Mouse (Mus musculus) heart, embryonic 10.5 days (tissue): ENCODE results near the gene Eef1g. TPM values are rescaled to one million over a fixed set of nuclear protein-coding genes. Genes with fewer than 3 reads are reported as not detected.
"Not testable (repeated sequence)": the region's sequence is repeated elsewhere in the genome, so short reads cannot be mapped to it uniquely, and the experiment has no call there.

Experiments used
- DNase-seq: peaks from one replicate; pipeline ENCODE4 v3.0.0-alpha.2; 2017; ENCODE audit warnings: low spot score
- H3K27ac ChIP-seq: fragments of 300-500 bp; sonication (generic); 2 replicates; pipeline ENCODE4 v1.5.1; 2016; ENCODE audit warnings: mild to moderate bottlenecking
- H3K27me3 ChIP-seq: fragments of 300-500 bp; sonication (generic); 2 replicates; pipeline ENCODE4 v1.6.1; 2016; ENCODE audit warnings: mild to moderate bottlenecking; ENCODE audit not compliant: poor library complexity, insufficient read depth, severe bottlenecking
- H3K36me3 ChIP-seq: fragments of 300-500 bp; sonication (generic); 2 replicates; pipeline ENCODE4 v1.6.1; 2016; ENCODE audit warnings: mild to moderate bottlenecking, moderate library complexity
- H3K4me1 ChIP-seq: fragments of 300-500 bp; sonication (generic); 2 replicates; pipeline ENCODE4 v1.6.1; 2016; ENCODE audit warnings: mild to moderate bottlenecking
- H3K4me3 ChIP-seq: fragments of 300-500 bp; sonication (generic); 2 replicates; pipeline ENCODE4 v1.5.1; 2016; ENCODE audit warnings: mild to moderate bottlenecking, moderate library complexity
- H3K9me3 ChIP-seq: fragments of 300-500 bp; sonication (generic); 2 replicates; pipeline ENCODE4 v1.6.1; 2016; ENCODE audit warnings: mild to moderate bottlenecking, moderate library complexity
- whole genome bisulfite sequencing: fragments of 180-500 bp; shearing (Covaris S2); methylation state at CpG from one replicate; pipeline ENCODE4 v1.1.7; 2016; 5-methylcytosine and 5-hydroxymethylcytosine counted together
- polyA plus RNA-seq: library from polyadenylated mRNA; unstranded; fragments of >200 nt; fragmentation: Nextera tagmentation; extraction: Ambion mirVana; gene quantifications from 2 replicates; pipeline ENCODE4 v1.2.1, GENCODE M21; 2016

The Eef1g gene
- polyA plus RNA-seq, 1 experiment from 2014 or later = 459 TPM

DNA sequence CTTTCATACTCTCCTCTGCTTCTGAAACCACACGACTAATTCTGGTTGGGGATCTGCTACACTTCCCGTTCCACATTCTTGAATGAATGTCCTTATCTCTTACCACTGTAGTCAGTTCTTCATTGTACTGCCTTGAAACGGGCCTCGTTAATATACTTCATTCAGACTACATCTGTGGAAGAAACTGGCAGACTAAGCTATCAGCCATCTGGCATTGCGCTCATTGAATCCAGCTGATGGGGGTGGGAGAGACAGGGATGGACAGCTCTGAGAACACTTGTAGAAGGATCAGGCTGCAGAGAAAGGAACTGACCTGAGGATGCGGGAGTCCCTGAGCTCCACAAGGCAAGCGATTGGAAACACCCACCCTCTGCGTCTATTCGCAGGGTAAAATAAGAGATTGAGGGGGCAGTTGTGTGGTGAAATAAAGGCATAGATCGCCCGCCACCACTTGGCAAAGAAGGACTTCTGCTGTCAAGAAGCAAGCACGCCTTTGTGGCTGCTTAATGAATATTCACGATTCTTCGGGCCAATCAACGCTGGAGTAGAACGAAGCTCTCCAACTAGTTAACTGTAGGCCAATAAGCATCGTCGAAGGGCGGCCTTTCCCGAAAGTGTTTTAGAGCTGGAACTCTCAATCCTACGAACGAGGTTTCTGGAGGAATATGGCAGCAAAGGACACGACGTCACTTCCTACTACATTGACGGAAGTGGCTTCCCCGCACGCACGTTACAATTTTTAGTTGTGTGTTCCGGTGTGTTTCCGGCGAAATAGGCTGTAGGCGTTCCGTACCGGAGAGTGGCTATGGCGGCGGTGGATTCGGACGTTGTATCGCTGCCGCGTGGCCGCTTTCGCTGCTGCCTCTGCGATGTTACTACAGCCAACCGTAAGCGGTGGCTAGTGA lies 13.5 kb upstream of the Eef1g start, which contains the start of gene Tut1:
Gene Tut1, plus strand, starts transcription at position 713 of the 905 bp plus-strand sequence.
- peak within 1 kb of the TSS; percentile 87 for H3K4me3 ChIP-seq
- H3K27me3 ChIP-seq = no peaks in the 10 kb centered on the region
- H3K36me3 ChIP-seq = peaks cover 71% of the 10 kb centered on the region
- WGBS = 3% methylated on average over 46 of the region's 46 CpGs
- peak; percentile 97 for DNase-seq
- peaks cover 6% of the 10 kb centered on the region; the same call in 1 of the 2 replicates for H3K4me1 ChIP-seq
- peak within 1 kb of the TSS; percentile 90 for H3K27ac ChIP-seq
- H3K9me3 ChIP-seq = no peaks in the 10 kb centered on the region

DNA sequence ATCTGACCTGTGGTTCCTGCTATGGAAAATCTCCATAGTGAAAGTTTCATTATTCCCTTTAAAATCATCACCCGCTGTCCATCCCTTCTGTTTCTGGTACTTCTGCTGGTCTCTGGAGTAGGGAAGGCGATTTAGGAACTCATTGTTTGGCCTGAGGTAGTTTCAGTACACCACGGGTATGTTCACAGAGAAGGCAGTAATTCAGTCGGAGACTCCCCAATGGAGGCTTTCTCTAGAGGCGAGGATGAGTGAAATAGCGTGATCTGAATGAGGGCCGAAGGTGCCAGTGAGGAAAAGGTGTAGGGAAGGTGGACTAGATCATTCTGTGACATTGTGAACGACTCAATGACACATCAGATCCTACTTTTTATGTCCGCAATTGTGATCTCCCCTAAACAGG lies 12.7 kb upstream of the Eef1g start:
- 10% methylated on average over 9 of the region's 9 CpGs for WGBS
- peak overlapping the region; percentile 90 for H3K27ac ChIP-seq
- peaks cover 69% of the 10 kb centered on the region for H3K36me3 ChIP-seq
- DNase-seq = no peak
- peaks cover 6% of the 10 kb centered on the region; the same call in 1 of the 2 replicates for H3K4me1 ChIP-seq
- H3K4me3 ChIP-seq = peak overlapping the region; percentile 87
- H3K9me3 ChIP-seq = no peaks in the 10 kb centered on the region
- no peaks in the 10 kb centered on the region for H3K27me3 ChIP-seq

- Histone ChIP-seq H3K4me3 (no peak overlapping the region), H3K4me1 (peaks cover 13% of the 10 kb centered on the region), H3K36me3 (peaks cover 83% of the 10 kb centered on the region), H3K9me3 (no peaks in the 10 kb centered on the region), H3K27ac (no peak overlapping the region), H3K27me3 (no peaks in the 10 kb centered on the region)
- WGBS = 85% methylated on average over 2 of the region's 2 CpGs
- DNase-seq = no peak
These were observed 4.6 kb upstream of the Eef1g start for GRCm38 (mm10) chr19:8962256-8962655.

DNA sequence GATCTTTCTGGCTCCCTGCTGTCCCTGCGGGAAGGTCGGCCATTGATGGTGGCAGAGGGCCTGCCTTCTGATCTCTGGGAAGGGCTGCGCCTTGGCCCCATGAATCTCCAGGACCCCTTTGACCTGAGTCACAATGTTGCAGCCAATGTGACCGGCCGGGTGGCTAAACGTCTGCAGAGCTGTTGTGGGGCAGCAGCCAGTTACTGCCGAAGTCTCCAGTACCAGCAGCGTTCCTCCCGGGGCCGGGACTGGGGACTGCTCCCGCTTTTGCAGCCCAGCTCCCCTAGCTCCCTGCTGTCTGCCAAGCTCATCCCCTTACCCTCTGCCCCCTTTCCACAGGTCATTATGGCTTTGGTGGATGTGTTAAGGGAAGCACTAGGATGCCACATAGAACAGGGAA lies 1.8 kb upstream of the Eef1g start:
- H3K27ac ChIP-seq = no peak overlapping the region
- no peaks in the 10 kb centered on the region for H3K9me3 ChIP-seq
- no peak overlapping the region; the same call in 1 of the 2 replicates for H3K4me3 ChIP-seq
- peaks cover 19% of the 10 kb centered on the region for H3K4me1 ChIP-seq
- H3K36me3 ChIP-seq = peaks cover 76% of the 10 kb centered on the region
- no peak for DNase-seq
- H3K27me3 ChIP-seq = no peaks in the 10 kb centered on the region
- WGBS = 84% methylated on average over 11 of the region's 11 CpGs

DNA sequence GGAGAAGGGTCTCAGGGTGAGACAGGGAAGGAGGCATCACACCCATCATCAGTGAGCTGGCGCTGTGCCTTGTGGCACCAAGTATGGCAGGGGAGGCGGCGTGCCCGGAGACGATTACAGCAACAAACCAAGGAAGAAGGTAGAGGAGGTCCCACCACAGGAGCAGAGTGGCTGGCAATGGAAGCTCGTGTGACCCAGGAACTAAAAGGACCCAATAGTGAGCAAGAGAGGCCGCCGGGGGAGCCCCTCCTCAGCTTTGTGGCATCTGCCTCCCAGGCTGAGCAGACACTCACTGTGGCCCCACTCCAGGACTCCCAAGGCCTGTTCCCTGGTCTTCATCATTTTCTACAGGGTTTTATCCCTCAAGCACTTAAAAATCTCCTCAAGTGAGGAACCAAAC lies 1.1 kb upstream of the Eef1g start:
- no peak for DNase-seq
- peak overlapping the region; percentile 92 for H3K27ac ChIP-seq
- no peaks in the 10 kb centered on the region for H3K27me3 ChIP-seq
- H3K9me3 ChIP-seq = no peaks in the 10 kb centered on the region
- H3K36me3 ChIP-seq = peaks cover 76% of the 10 kb centered on the region
- WGBS = 71% methylated on average over 8 of the region's 8 CpGs
- peak overlapping the region; percentile 89 for H3K4me3 ChIP-seq
- peaks cover 19% of the 10 kb centered on the region for H3K4me1 ChIP-seq

DNA sequence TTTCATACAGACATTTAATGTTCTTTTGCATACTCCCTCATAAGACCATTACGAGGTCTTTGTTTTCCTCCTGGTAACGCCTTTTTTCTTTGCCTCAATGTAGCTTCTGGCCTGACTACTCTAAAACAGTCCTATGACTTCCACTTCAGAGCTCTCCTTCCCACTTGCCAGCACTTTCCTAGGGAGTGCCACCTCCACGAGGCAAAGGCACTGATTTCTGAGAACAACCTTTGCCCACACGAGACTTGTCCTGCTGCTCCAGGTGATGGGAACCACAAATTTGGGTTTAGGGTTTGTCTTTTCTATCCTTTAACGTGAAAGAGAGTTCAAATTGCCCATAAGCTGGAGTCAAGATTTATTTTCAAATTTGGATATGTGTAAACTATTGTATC lies 647 bp upstream of the Eef1g start:
- Histone ChIP-seq H3K4me1 (peaks cover 19% of the 10 kb centered on the region), H3K27ac (peak overlapping the region; percentile 92), H3K4me3 (peak overlapping the region; percentile 89), H3K27me3 (no peaks in the 10 kb centered on the region), H3K36me3 (peaks cover 76% of the 10 kb centered on the region), H3K9me3 (no peaks in the 10 kb centered on the region)
- WGBS = 40% methylated on average over 5 of the region's 5 CpGs
- no peak for DNase-seq

DNA sequence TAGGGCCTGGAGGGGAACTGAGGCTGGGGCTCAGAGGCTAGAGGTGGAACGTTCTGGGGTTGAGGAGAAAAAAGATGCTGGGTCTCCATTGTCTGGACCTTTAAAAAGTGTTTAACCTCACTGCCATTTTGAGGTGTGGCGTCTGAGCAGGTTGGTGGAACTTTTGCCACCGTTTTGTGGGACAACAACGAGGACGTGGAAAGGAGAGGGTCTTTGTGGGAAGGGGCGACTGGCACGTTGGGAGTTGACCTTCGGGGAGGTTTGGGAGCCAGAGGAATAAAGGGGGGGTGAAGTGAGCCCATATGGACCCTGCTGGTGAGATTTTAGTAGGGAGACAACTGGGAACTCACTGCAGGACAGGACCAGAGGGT lies 517 bp downstream of the Eef1g start:
- WGBS = 2% methylated on average over 8 of the region's 8 CpGs
- Histone ChIP-seq H3K4me3 (peak overlapping the region; percentile 89), H3K27ac (peak overlapping the region; percentile 92), H3K9me3 (no peaks in the 10 kb centered on the region), H3K27me3 (no peaks in the 10 kb centered on the region), H3K4me1 (peaks cover 19% of the 10 kb centered on the region), H3K36me3 (peaks cover 76% of the 10 kb centered on the region)
- DNase-seq = no peak

DNA sequence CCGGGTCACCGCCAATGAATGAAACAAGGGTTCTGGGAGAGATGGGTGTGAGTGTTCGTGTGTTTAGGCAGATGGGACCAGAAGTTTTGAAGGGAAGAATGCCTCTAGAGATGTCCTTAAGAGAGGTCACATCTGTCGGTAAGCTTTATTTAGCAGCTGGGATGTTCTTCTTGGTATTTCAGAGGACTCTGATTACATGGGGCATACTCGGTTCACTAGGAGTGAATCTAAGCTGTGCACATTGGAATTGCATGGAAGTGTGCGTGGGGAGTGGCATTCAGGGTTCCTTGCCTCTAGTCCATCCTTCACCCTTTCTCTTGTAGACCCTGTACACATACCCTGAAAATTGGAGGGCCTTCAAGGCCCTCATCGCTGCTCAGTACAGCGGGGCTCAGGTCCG lies 1.1 kb downstream of the Eef1g start:
- no peak for DNase-seq
- Histone ChIP-seq H3K27ac (peak overlapping the region; percentile 92), H3K27me3 (no peaks in the 10 kb centered on the region), H3K36me3 (peaks cover 76% of the 10 kb centered on the region), H3K9me3 (no peaks in the 10 kb centered on the region), H3K4me3 (peak overlapping the region; percentile 89), H3K4me1 (peaks cover 19% of the 10 kb centered on the region)
- 6% methylated on average over 9 of the region's 9 CpGs for WGBS

DNA sequence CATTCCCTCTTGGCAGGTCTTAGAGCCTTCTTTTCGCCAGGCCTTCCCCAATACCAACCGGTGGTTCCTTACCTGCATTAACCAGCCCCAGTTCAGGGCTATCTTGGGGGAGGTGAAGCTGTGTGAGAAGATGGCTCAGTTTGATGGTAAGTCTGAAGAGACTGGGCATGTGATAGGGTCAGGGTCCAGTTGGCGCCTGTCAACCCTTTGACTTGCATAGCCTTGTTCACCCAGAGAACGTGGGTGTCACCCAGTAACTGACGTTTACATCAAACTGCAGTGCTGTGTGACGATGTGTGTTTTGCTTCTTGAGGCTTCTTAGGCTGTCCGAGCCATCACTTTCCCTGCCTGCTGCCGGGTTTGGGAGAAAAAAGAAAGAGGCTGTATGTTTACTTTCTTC lies 5.7 kb downstream of the Eef1g start:
- not testable (repeated sequence) for H3K27ac ChIP-seq, H3K9me3 ChIP-seq, H3K4me3 ChIP-seq, H3K27me3 ChIP-seq, DNase-seq, H3K4me1 ChIP-seq
- 88% methylated on average over 8 of the region's 8 CpGs for whole genome bisulfite sequencing
- H3K36me3 ChIP-seq = peaks cover 91% of the 10 kb centered on the region

GRCm38 (mm10) chr19:8974638-8975037 lies 7.8 kb downstream of the Eef1g start:
- no peak for DNase-seq
- H3K27ac ChIP-seq = no peak overlapping the region
- H3K36me3 ChIP-seq = peaks cover 100% of the 10 kb centered on the region
- no peak overlapping the region for H3K4me3 ChIP-seq
- no peaks in the 10 kb centered on the region for H3K27me3 ChIP-seq
- 90% methylated on average over 1 of the region's 1 CpGs for WGBS
- H3K4me1 ChIP-seq = no peaks in the 10 kb centered on the region; the same call in 1 of the 2 replicates
- H3K9me3 ChIP-seq = no peaks in the 10 kb centered on the region

DNA sequence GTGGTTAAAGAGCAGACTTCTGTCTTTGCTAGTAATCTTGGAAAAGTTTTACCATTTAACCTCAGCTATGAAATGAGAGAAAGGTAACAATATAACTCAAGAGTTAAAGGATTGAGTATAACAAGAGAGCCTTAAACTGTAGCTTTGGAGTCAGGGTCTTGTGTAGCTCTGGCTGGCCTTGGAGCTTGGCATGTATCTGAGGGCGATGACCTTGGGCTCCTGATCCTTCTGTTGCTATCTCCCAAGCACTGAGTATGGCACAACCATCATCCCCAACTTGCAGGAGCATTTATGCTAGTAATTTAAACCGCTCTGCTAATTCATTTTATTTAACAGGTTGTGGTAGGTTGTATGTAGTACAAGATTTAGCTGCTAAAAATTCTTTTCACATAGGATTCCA lies 8.7 kb downstream of the Eef1g start:
- Histone ChIP-seq H3K27me3 (no peaks in the 10 kb centered on the region), H3K27ac (no peak overlapping the region)
- 95% methylated on average over 2 of the region's 2 CpGs for WGBS

GRCm38 (mm10) chr19:8976535-8976934 lies 9.7 kb downstream of the Eef1g start:
- 56% methylated on average over 3 of the region's 3 CpGs for WGBS
- Histone ChIP-seq H3K27ac (no peak overlapping the region), H3K4me3 (no peak overlapping the region), H3K4me1 (peaks cover 12% of the 10 kb centered on the region), H3K27me3 (no peaks in the 10 kb centered on the region), H3K36me3 (peaks cover 96% of the 10 kb centered on the region), H3K9me3 (no peaks in the 10 kb centered on the region)
- no peak for DNase-seq

More for the DNA sequence above, 8.7 kb downstream of the Eef1g start:
- Histone ChIP-seq H3K36me3 (peaks cover 100% of the 10 kb centered on the region), H3K4me1 (peaks cover 3% of the 10 kb centered on the region), H3K9me3 (no peaks in the 10 kb centered on the region), H3K4me3 (no peak overlapping the region)
- no peak for DNase-seq

DNA sequence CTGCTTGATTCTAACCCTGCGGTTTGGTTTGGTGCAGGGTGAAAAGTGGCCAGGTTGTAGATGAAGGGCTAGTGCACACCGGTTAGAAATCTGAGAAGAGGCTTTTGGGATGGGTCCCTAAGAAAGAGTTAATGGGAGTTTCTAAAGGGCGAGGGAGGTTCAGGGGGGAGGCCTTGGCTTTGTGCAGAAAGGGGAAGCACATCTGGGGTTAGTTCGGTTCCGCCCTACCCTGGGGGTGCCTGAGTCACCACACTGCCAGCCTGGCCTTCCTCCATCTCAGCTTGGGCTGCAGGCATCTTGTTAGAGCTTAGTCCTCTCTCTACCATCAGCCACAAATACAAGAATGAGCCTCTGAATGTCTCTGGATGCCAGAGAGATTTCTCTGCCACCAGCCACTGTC lies 13.9 kb downstream of the Eef1g start:
- no peak for DNase-seq
- Histone ChIP-seq H3K4me3 (no peak overlapping the region), H3K27ac (no peak overlapping the region), H3K9me3 (no peaks in the 10 kb centered on the region), H3K27me3 (no peaks in the 10 kb centered on the region), H3K4me1 (peaks cover 54% of the 10 kb centered on the region), H3K36me3 (peaks cover 54% of the 10 kb centered on the region)
- WGBS = 58% methylated on average over 5 of the region's 5 CpGs
